In genomic region chr5:23889461-23889860, GRCm38 (mm10) we compare ENCODE assay signal across 19 mouse cellular contexts. TPM values are rescaled to one million over a fixed set of nuclear protein-coding genes. Genes with fewer than 3 reads are reported as not detected.
A peak's percentile ranks its signal among the peaks of the same experiment; 100 is the strongest.
DNase-seq lines count a peak whose midpoint lies in the region; ATAC-seq and TF ChIP-seq lines count a peak whose summit lies in the region.
"Had no signal": no experiment of that assay in that cellular context is flagged by ENCODE, and none has a peak within 500 bp of the region (broad histone marks: within the 10 kb centered on the region; RNA-seq: fewer than 3 reads in every experiment).

No protein-coding gene starts in this region.

- no peaks in the 10 kb centered on the region for H3K79me2 ChIP-seq in CH12.LX (replicated peaks; ENCODE audit: control insufficient read depth, extremely low read depth, insufficient read depth, poor library complexity, severe bottlenecking)

- TF ChIP-seq EP300 in CH12.LX (IDR thresholded peaks at IDR 0.05; ENCODE audit: low read length) = no peak
- TF ChIP-seq EP300 in liver, postnatal 0 days (IDR thresholded peaks at IDR 0.05; ENCODE audit: low read depth) = no peak

- peak; percentile 18; the same call in 1 of the 2 replicates for TF ChIP-seq CTCF in intestine, postnatal 0 days (IDR thresholded peaks at IDR 0.05; ENCODE audit: low read depth)
- TF ChIP-seq CTCF in CH12.LX (conservative IDR thresholded peaks at IDR 0.05 in 1 of 2, IDR thresholded peaks at IDR 0.05 in 1 of 2; ENCODE audit: low read depth in 2 of 2, low read length in 2 of 2) = peak in 1 of 2 experiments; percentile 40; a peak in 2 of 4 replicates
- peak; percentile 60 for TF ChIP-seq CTCF in liver, postnatal 0 days (IDR thresholded peaks at IDR 0.05; ENCODE audit: low read depth)
- no peak for TF ChIP-seq CTCF in midbrain, postnatal 0 days (IDR thresholded peaks at IDR 0.05)

- no peak for ATAC-seq in intestine, postnatal 0 days
- no peak for ATAC-seq in intestine, embryonic 16.5 days
- ATAC-seq in liver, postnatal 0 days = no peak
- ATAC-seq in midbrain, postnatal 0 days (ENCODE audit: low FRiP score) = no peak
- ATAC-seq: forebrain, embryonic 13.5 days; intestine, embryonic 15.5 days; midbrain, embryonic 16.5 days had no signal

- dilution Hi-C loops in CH12.LX (cut with MboI; ENCODE audit: extremely low pct_ligation_motif_present, extremely low pct_unique_long_range_greater_than_20kb, low sequenced_read_pairs) = no loop called here

- no peak overlapping the region for H3K4me2 ChIP-seq in intestine, postnatal 0 days (replicated peaks; ENCODE audit: low read depth)
- no peak overlapping the region for H3K4me2 ChIP-seq in intestine, embryonic 16.5 days (ENCODE audit: low read depth, low read length)
- no peak overlapping the region for H3K4me2 ChIP-seq in CH12.LX (ENCODE audit: insufficient read depth, low read depth, poor library complexity, severe bottlenecking)
- H3K4me2 ChIP-seq in liver, postnatal 0 days (ENCODE audit: low read depth, low read length) = no peak overlapping the region
- H3K4me2 ChIP-seq in midbrain, postnatal 0 days (ENCODE audit: low read depth, low read length, poor library complexity, severe bottlenecking) = no peak overlapping the region
- H3K4me2 ChIP-seq: forebrain, embryonic 13.5 days; hindbrain, embryonic 15.5 days; intestine, embryonic 15.5 days; kidney, embryonic 15.5 days; limb, embryonic 13.5 days had no signal

- DNase-seq in A20 (ENCODE audit: low read depth, low spot score) (peak; percentile 8), CH12.LX (ENCODE audit: extremely low read depth) (no peak)
- DNase-seq in liver, postnatal 0 days = peak; percentile 20
- no peak for DNase-seq in midbrain, postnatal 0 days (ENCODE audit: low spot score)
- DNase-seq in layer of hippocampus, adult 8-10 months (ENCODE audit: low spot score in 2 of 2) = no peak
- DNase-seq: cerebellum, adult 8-10 months; gastrocnemius, postnatal 14 days; lung, adult 18-20 months; thymus, postnatal 14 days had no signal

- 84% methylated on average over 4 of the region's 4 CpGs for WGBS in intestine, postnatal 0 days
- 71% methylated on average over 4 of the region's 4 CpGs for WGBS in intestine, embryonic 16.5 days
- 74% methylated on average over 4 of the region's 4 CpGs for WGBS in liver, postnatal 0 days (ENCODE audit: insufficient replicate concordance)
- 75% methylated on average over 4 of the region's 4 CpGs for WGBS in midbrain, postnatal 0 days

- peak; percentile 18 for TF ChIP-seq RAD21 in CH12.LX (IDR thresholded peaks at IDR 0.05; ENCODE audit: low read depth, low read length)

- in situ Hi-C loops in CH12.LX (cut with MboI; ENCODE audit: low pct_ligation_motif_present, low pct_unique_long_range_greater_than_20kb, low sequenced_read_pairs) = loop anchor here (25.0 kb wide), 1 partner anchor 373 kb away; no protein-coding TSS in a partner anchor

- H3K27me3 ChIP-seq in intestine, postnatal 0 days (replicated peaks; ENCODE audit: control insufficient read depth, insufficient read depth, low read length) = no peaks in the 10 kb centered on the region
- H3K27me3 ChIP-seq in intestine, embryonic 16.5 days (replicated peaks; ENCODE audit: control insufficient read depth, insufficient read depth, low read length) = no peaks in the 10 kb centered on the region
- no peaks in the 10 kb centered on the region for H3K27me3 ChIP-seq in CH12.LX (replicated peaks)
- 0 out of 2 replicates have a peak, but pooled peaks cover 3% of the 10 kb centered on the region for H3K27me3 ChIP-seq in liver, postnatal 0 days (ENCODE audit: insufficient read depth, low read length)
- no peaks in the 10 kb centered on the region for H3K27me3 ChIP-seq in midbrain, postnatal 0 days (ENCODE audit: insufficient read depth, low read length)
- H3K27me3 ChIP-seq: forebrain, embryonic 13.5 days; hindbrain, embryonic 15.5 days; intestine, embryonic 15.5 days; kidney, embryonic 15.5 days had no signal

- H3K4me3 ChIP-seq in intestine, postnatal 0 days (ENCODE audit: low read depth, low read length) = no peak overlapping the region
- H3K4me3 ChIP-seq in intestine, embryonic 16.5 days (ENCODE audit: low read length) = no peak overlapping the region
- H3K4me3 ChIP-seq in CH12.LX (replicated peaks in 1 of 3; ENCODE audit: low read depth in 2 of 3, low read length in 2 of 3, poor library complexity in 1 of 3) = no peak overlapping the region
- no peak overlapping the region for H3K4me3 ChIP-seq in liver, postnatal 0 days (ENCODE audit: low read depth, low read length)
- H3K4me3 ChIP-seq in midbrain, postnatal 0 days (ENCODE audit: low read depth, low read length) = no peak overlapping the region
- H3K4me3 ChIP-seq: embryonic facial prominence, embryonic 10.5 days; forebrain, embryonic 13.5 days; hindbrain, embryonic 15.5 days; intestine, embryonic 15.5 days; kidney, embryonic 15.5 days; limb, embryonic 13.5 days had no signal

- H3K9ac ChIP-seq in intestine, postnatal 0 days (ENCODE audit: low read depth, low read length) = no peak overlapping the region
- H3K9ac ChIP-seq in intestine, embryonic 16.5 days (ENCODE audit: low read depth, low read length) = no peak overlapping the region
- H3K9ac ChIP-seq in CH12.LX (ENCODE audit: insufficient read depth, low read depth) = no peak overlapping the region
- H3K9ac ChIP-seq in liver, postnatal 0 days (replicated peaks) = no peak overlapping the region
- no peak overlapping the region for H3K9ac ChIP-seq in midbrain, postnatal 0 days (replicated peaks; ENCODE audit: low read length, poor library complexity, severe bottlenecking)
- H3K9ac ChIP-seq: forebrain, embryonic 13.5 days; hindbrain, embryonic 15.5 days; intestine, embryonic 15.5 days; kidney, embryonic 15.5 days; limb, embryonic 13.5 days had no signal

- H3K27ac ChIP-seq in intestine, postnatal 0 days (ENCODE audit: low read depth, low read length) = no peak overlapping the region
- H3K27ac ChIP-seq in intestine, embryonic 16.5 days (ENCODE audit: low read length) = no peak overlapping the region
- no peak overlapping the region for H3K27ac ChIP-seq in CH12.LX (ENCODE audit: insufficient read depth, low read depth)
- H3K27ac ChIP-seq in liver, postnatal 0 days (ENCODE audit: low read depth) = no peak overlapping the region
- H3K27ac ChIP-seq in midbrain, postnatal 0 days (ENCODE audit: low read depth, low read length) = no peak overlapping the region
- H3K27ac ChIP-seq: embryonic facial prominence, embryonic 10.5 days; forebrain, embryonic 13.5 days; hindbrain, embryonic 15.5 days; intestine, embryonic 15.5 days; kidney, embryonic 15.5 days; limb, embryonic 13.5 days had no signal

- TF ChIP-seq POLR2A in CH12.LX (IDR thresholded peaks at IDR 0.05; ENCODE audit: low read depth, low read length) = no peak

- H3K4me1 ChIP-seq in intestine, postnatal 0 days (replicated peaks; ENCODE audit: control insufficient read depth, insufficient read depth, low read length) = no peaks in the 10 kb centered on the region
- H3K4me1 ChIP-seq in intestine, embryonic 16.5 days (ENCODE audit: control insufficient read depth, insufficient read depth, low read length) = no peaks in the 10 kb centered on the region
- peaks cover 18 to 28% of the 10 kb centered on the region in 2 experiments for H3K4me1 ChIP-seq in CH12.LX (ENCODE audit: control insufficient read depth in 1 of 2, insufficient read depth in 2 of 2)
- H3K4me1 ChIP-seq in liver, postnatal 0 days (ENCODE audit: insufficient read depth) = peaks cover 3% of the 10 kb centered on the region; the same call in 1 of the 2 replicates
- no peaks in the 10 kb centered on the region for H3K4me1 ChIP-seq in midbrain, postnatal 0 days (ENCODE audit: insufficient read depth, low read length)
- H3K4me1 ChIP-seq: embryonic facial prominence, embryonic 10.5 days; forebrain, embryonic 13.5 days; hindbrain, embryonic 15.5 days; intestine, embryonic 15.5 days; kidney, embryonic 15.5 days; limb, embryonic 13.5 days had no signal

- no peaks in the 10 kb centered on the region for H3K9me3 ChIP-seq in intestine, postnatal 0 days (ENCODE audit: control insufficient read depth)
- no peaks in the 10 kb centered on the region for H3K9me3 ChIP-seq in intestine, embryonic 16.5 days (ENCODE audit: control insufficient read depth, low read length)
- H3K9me3 ChIP-seq in CH12.LX (replicated peaks; ENCODE audit: low read length) = peaks cover 11% of the 10 kb centered on the region
- H3K9me3 ChIP-seq in liver, postnatal 0 days (ENCODE audit: low read length) = no peaks in the 10 kb centered on the region
- H3K9me3 ChIP-seq in midbrain, postnatal 0 days (ENCODE audit: low read length) = no peaks in the 10 kb centered on the region
- H3K9me3 ChIP-seq: embryonic facial prominence, embryonic 10.5 days; forebrain, embryonic 13.5 days; G1E; hindbrain, embryonic 15.5 days; intestine, embryonic 15.5 days; kidney, embryonic 15.5 days; limb, embryonic 13.5 days had no signal

- no peaks in the 10 kb centered on the region for H3K36me3 ChIP-seq in intestine, postnatal 0 days (ENCODE audit: control insufficient read depth, insufficient read depth)
- no peaks in the 10 kb centered on the region for H3K36me3 ChIP-seq in intestine, embryonic 16.5 days (ENCODE audit: control insufficient read depth, insufficient read depth, low read length)
- no peaks in the 10 kb centered on the region for H3K36me3 ChIP-seq in CH12.LX (replicated peaks in 1 of 2; ENCODE audit: control insufficient read depth in 1 of 2, insufficient read depth in 1 of 2, low read length in 1 of 2)
- H3K36me3 ChIP-seq in liver, postnatal 0 days (replicated peaks; ENCODE audit: insufficient read depth, low read length) = no peaks in the 10 kb centered on the region
- H3K36me3 ChIP-seq in midbrain, postnatal 0 days (ENCODE audit: insufficient read depth, low read length) = no peaks in the 10 kb centered on the region
- H3K36me3 ChIP-seq: embryonic facial prominence, embryonic 10.5 days; G1E; hindbrain, embryonic 15.5 days; intestine, embryonic 15.5 days; kidney, embryonic 15.5 days; limb, embryonic 13.5 days had no signal

TF ChIP-seq in CH12.LX, 34 proteins besides CTCF, POLR2A, EP300 and RAD21 (continues in another document):
- TF ChIP-seq ELF1 (IDR thresholded peaks at IDR 0.05; ENCODE audit: low read depth, low read length) = no peak
- TF ChIP-seq TBP (conservative IDR thresholded peaks at IDR 0.05; ENCODE audit: low read depth, low read length) = no peak
- no peak for TF ChIP-seq ETS1 (conservative IDR thresholded peaks at IDR 0.05; ENCODE audit: low read depth, low read length)
- no peak for TF ChIP-seq JUN (IDR thresholded peaks at IDR 0.05; ENCODE audit: insufficient read depth, low read depth, low read length)
- TF ChIP-seq UBTF (IDR thresholded peaks at IDR 0.05; ENCODE audit: low read depth, low read length) = no peak

RNA-seq across cellular contexts. Expression of gene Tomm7, which starts 45.5 kb away (rescaled TPM):
- polyA plus RNA-seq in intestine, postnatal 0 days (2015; fragmentation: Nextera tagmentation; extraction: Ambion mirVana) = 111 and 118 TPM in 2 replicates
- 119 and 123 TPM in 2 replicates for polyA plus RNA-seq in intestine, embryonic 16.5 days (2015; fragmentation: Nextera tagmentation; extraction: Ambion mirVana)
- total RNA-seq in CH12.LX (2012; rRNA removed) (184 and 201 TPM in 2 replicates), CH12.LX (2014; rRNA removed) (142 and 146 TPM in 2 replicates)
- 133 and 162 TPM in 2 replicates for polyA plus RNA-seq in CH12.LX (2012; ENCODE audit: insufficient read length, low read depth)
- 63.2 and 64.7 TPM in 2 replicates for polyA plus RNA-seq in liver, postnatal 0 days (2015; fragmentation: Nextera tagmentation; extraction: Ambion mirVana)
- 15.6 and 22.8 TPM in 2 replicates for total RNA-seq in midbrain, postnatal 0 days (2014; rRNA removed)
- polyA plus RNA-seq in midbrain, postnatal 0 days (2015; fragmentation: Nextera tagmentation; extraction: Ambion mirVana) = 75.9 and 78.4 TPM in 2 replicates
- total RNA-seq in layer of hippocampus, adult 8-10 months (2022) = 10 to 100 TPM; 66.5 to 82.1 (median 75.2) TPM

Comparison
In these comparisons a context has a peak if more than half of its experiments do, and no peak if none do; other contexts are left out.
1. DNase-seq: peak in A20 (single experiment) and liver, postnatal 0 days (single experiment); none in CH12.LX (single experiment), midbrain, postnatal 0 days (single experiment) and layer of hippocampus, adult 8-10 months (0 of 2).